Mouse (Mus musculus): ENCODE measurements around the gene Ccnt2.

GRCm38 (mm10) chr1:127808671-127809070 lies 34.7 kb downstream of the Ccnt2 start:
- TF ChIP-seq CTCF (IDR thresholded peaks at IDR 0.05; ENCODE audit: low read depth, low read length) = no peak
- no peak for TF ChIP-seq POLR2A (IDR thresholded peaks at IDR 0.05; ENCODE audit: extremely low read depth, insufficient read depth, low read length)

Measured in liver, adult 2 months (tissue).